Mouse (Mus musculus) C2C12 (cell line): ENCODE measurements around the gene Myo1b. TPM values are rescaled to one million over a fixed set of nuclear protein-coding genes. Genes with fewer than 3 reads are reported as not detected.
"Not testable (repeated sequence)": the region's sequence is repeated elsewhere in the genome, so short reads cannot be mapped to it uniquely, and the experiment has no call there.

ENCODE experiments used
- H3K27me3 ChIP-seq: one replicate; pipeline ENCODE4 v1.6.1; 2011; ENCODE audit not compliant: control insufficient read depth, insufficient read depth, insufficient read length
- H3K36me3 ChIP-seq: one replicate; pipeline ENCODE4 v1.6.1; 2011; ENCODE audit not compliant: control insufficient read depth, insufficient read depth
- H3K4me3 ChIP-seq: one replicate; pipeline ENCODE4 v1.5.1; 2011; ENCODE audit warnings: mild to moderate bottlenecking, control low read depth; ENCODE audit not compliant: poor library complexity, insufficient read depth, severe bottlenecking
- H3K79me2 ChIP-seq: one replicate; pipeline ENCODE4 v1.6.1; 2011; ENCODE audit not compliant: control insufficient read depth, insufficient read depth
- H3K79me3 ChIP-seq: one replicate; pipeline ENCODE4 v1.6.1; 2011; ENCODE audit warnings: low read depth, control low read depth
- H3ac ChIP-seq: one replicate; pipeline ENCODE3; 2011; ENCODE audit warnings: low read depth; ENCODE audit not compliant: control insufficient read depth, insufficient read length
- CEBPB ChIP-seq: IDR thresholded peaks from one replicate; pipeline ENCODE4 v1.6.1; 2011; ENCODE audit warnings: low read depth, mild to moderate bottlenecking, control low read depth, moderate library complexity
- CTCF ChIP-seq: IDR thresholded peaks from one replicate; pipeline ENCODE4 v1.5.1; 2011; ENCODE audit not compliant: control insufficient read depth, insufficient read depth, insufficient read length
- FOSL1 ChIP-seq: IDR thresholded peaks from one replicate; pipeline ENCODE4 v1.8.0; 2011; ENCODE audit warnings: mild to moderate bottlenecking, low read length; ENCODE audit not compliant: poor library complexity, insufficient read depth, severe bottlenecking
- MAX ChIP-seq: IDR thresholded peaks from one replicate; pipeline ENCODE4 v1.6.1; 2011; ENCODE audit warnings: mild to moderate bottlenecking, control low read depth
- MYOD1 ChIP-seq: IDR thresholded peaks from one replicate; pipeline ENCODE4 v1.6.1; 2011; ENCODE audit warnings: low read depth; ENCODE audit not compliant: control insufficient read depth, insufficient read length
- MYOG ChIP-seq: IDR thresholded peaks from one replicate; pipeline ENCODE4 v1.6.1; 2011; ENCODE audit not compliant: control insufficient read depth, insufficient read length; ENCODE audit errors: extremely low read depth
- USF1 ChIP-seq: IDR thresholded peaks from one replicate; pipeline ENCODE4 v1.6.1; 2011; ENCODE audit warnings: low read depth, mild to moderate bottlenecking, control low read depth, moderate library complexity
- polyA plus RNA-seq: library from polyadenylated mRNA; unstranded; fragments of >200 nt; fragmentation: generic; extraction: Trizol; gene quantifications from one replicate; pipeline ENCODE4 v1.2.1, GENCODE M21; 2012; ENCODE audit warnings: missing spikeins

Gene Myo1b
- polyA plus RNA-seq, 1 experiment: 2.9 TPM

- TF ChIP-seq MAX (no peak), CTCF (no peak), MYOD1 (no peak), MYOG (no peak), FOSL1 (no peak), CEBPB (no peak), USF1 (no peak)
- H3K79me2 ChIP-seq: no peaks in the 10 kb centered on the region
Observed at GRCm38 (mm10) chr1:51872493-51873261, 43.2 kb downstream of the Myo1b start.

GRCm38 (mm10) chr1:51871234-51871633 is 44.6 kb downstream of the Myo1b start:
- not testable (repeated sequence) for H3K27me3 ChIP-seq, H3K4me3 ChIP-seq, H3ac ChIP-seq, H3K79me3 ChIP-seq, H3K36me3 ChIP-seq, H3K79me2 ChIP-seq

More at GRCm38 (mm10) chr1:51872493-51873261, 43.2 kb downstream of the Myo1b start:
- Histone ChIP-seq H3K36me3 (no peaks in the 10 kb centered on the region), H3ac (no peak overlapping the region), H3K4me3 (no peak overlapping the region), H3K79me3 (no peaks in the 10 kb centered on the region), H3K27me3 (no peaks in the 10 kb centered on the region)

- Histone ChIP-seq H3ac (no peak overlapping the region), H3K79me3 (no peaks in the 10 kb centered on the region), H3K4me3 (no peak overlapping the region), H3K36me3 (no peaks in the 10 kb centered on the region), H3K27me3 (no peaks in the 10 kb centered on the region), H3K79me2 (no peaks in the 10 kb centered on the region)
- TF ChIP-seq USF1: no peak
- no peak for TF ChIP-seq MYOG
- no peak for TF ChIP-seq CEBPB
- TF ChIP-seq MAX: no peak
- no peak for TF ChIP-seq MYOD1
- TF ChIP-seq FOSL1: no peak
- no peak for TF ChIP-seq CTCF
Observed at GRCm38 (mm10) chr1:51862828-51863421, 52.9 kb downstream of the Myo1b start.

- Histone ChIP-seq H3K27me3 (no peaks in the 10 kb centered on the region), H3K4me3 (no peak overlapping the region), H3K36me3 (no peaks in the 10 kb centered on the region), H3K79me3 (no peaks in the 10 kb centered on the region), H3ac (no peak overlapping the region), H3K79me2 (no peaks in the 10 kb centered on the region)
- TF ChIP-seq USF1 (no peak), CTCF (no peak), MAX (no peak), FOSL1 (no peak), MYOD1 (no peak), CEBPB (no peak), MYOG (no peak)
Observed at GRCm38 (mm10) chr1:51860837-51861236, 55.0 kb downstream of the Myo1b start.

GRCm38 (mm10) chr1:51856946-51857345 is 58.9 kb downstream of the Myo1b start:
- H3K36me3 ChIP-seq: no peaks in the 10 kb centered on the region
- no peaks in the 10 kb centered on the region for H3K79me3 ChIP-seq
- H3K27me3 ChIP-seq: no peaks in the 10 kb centered on the region
- H3K79me2 ChIP-seq: no peaks in the 10 kb centered on the region
- TF ChIP-seq MYOG: no peak
- H3ac ChIP-seq: no peak overlapping the region
- H3K4me3 ChIP-seq: no peak overlapping the region

- no peak for TF ChIP-seq USF1
- TF ChIP-seq CEBPB: no peak
- no peak for TF ChIP-seq MAX
- no peak for TF ChIP-seq MYOG
- no peak for TF ChIP-seq MYOD1
- TF ChIP-seq FOSL1: no peak
- TF ChIP-seq CTCF: no peak
- Histone ChIP-seq H3K36me3 (no peaks in the 10 kb centered on the region), H3K27me3 (no peaks in the 10 kb centered on the region), H3K4me3 (no peak overlapping the region), H3K79me2 (no peaks in the 10 kb centered on the region), H3K79me3 (no peaks in the 10 kb centered on the region), H3ac (no peak overlapping the region)
Observed at GRCm38 (mm10) chr1:51856245-51856915, 59.5 kb downstream of the Myo1b start.
